ENCODE assay signal across 14 mouse cellular contexts in genomic region chr17:56651801-56652200, GRCm38 (mm10). TPM values are rescaled to one million over a fixed set of nuclear protein-coding genes. Genes with fewer than 3 reads are reported as not detected.
DNase-seq lines count a peak whose midpoint lies in the region; ATAC-seq and TF ChIP-seq lines count a peak whose summit lies in the region.
"Had no signal": no experiment of that assay in that cellular context is flagged by ENCODE, and none has a peak within 500 bp of the region (broad histone marks: within the 10 kb centered on the region; RNA-seq: fewer than 3 reads in every experiment).

No protein-coding gene starts in this region.

- DNase-seq in ZHBTc4 (ENCODE audit: low read depth, low spot score) = peak; percentile 78
- DNase-seq in kidney, postnatal 10 days = peak; percentile 53
- DNase-seq in lung, postnatal 10 days = peak; percentile 22
- no peak for DNase-seq in ovary, adult 18-20 months (ENCODE audit: low spot score)
- no peak for DNase-seq in right cerebral cortex, postnatal 10 days (ENCODE audit: low spot score in 2 of 2)
- DNase-seq in heart, postnatal 36 days = no peak
- DNase-seq: adrenal gland, adult 2 months; cerebellum, adult 8-10 months; heart, postnatal 14 days; right cerebral cortex, postnatal 4 days had no signal

- intact Hi-C loops in heart, postnatal 36 days (cut with DNase I) = no loop called here

- no peaks in the 10 kb centered on the region for H3K27me3 ChIP-seq in intestine, embryonic 15.5 days (replicated peaks)
- H3K27me3 ChIP-seq in intestine, postnatal 0 days (replicated peaks; ENCODE audit: control insufficient read depth, insufficient read depth, low read length) = no peaks in the 10 kb centered on the region
- H3K27me3 ChIP-seq: CH12.LX had no signal

- WGBS in intestine, embryonic 15.5 days = 29% methylated on average over 10 of the region's 10 CpGs
- 30% methylated on average over 10 of the region's 10 CpGs for WGBS in intestine, postnatal 0 days

- ATAC-seq in intestine, embryonic 15.5 days = peak; percentile 45; the same call in 1 of the 2 replicates
- ATAC-seq in intestine, postnatal 0 days = no peak

- TF ChIP-seq CTCF in intestine, postnatal 0 days (IDR thresholded peaks at IDR 0.05; ENCODE audit: low read depth) = no peak

- H3K4me2 ChIP-seq in intestine, embryonic 15.5 days (replicated peaks) = no peak overlapping the region
- no peak overlapping the region for H3K4me2 ChIP-seq in intestine, postnatal 0 days (replicated peaks; ENCODE audit: low read depth)

- no peak overlapping the region for H3K9ac ChIP-seq in intestine, embryonic 15.5 days
- no peak overlapping the region for H3K9ac ChIP-seq in intestine, postnatal 0 days (ENCODE audit: low read depth, low read length)

- no peaks in the 10 kb centered on the region for H3K9me3 ChIP-seq in intestine, embryonic 15.5 days
- no peaks in the 10 kb centered on the region for H3K9me3 ChIP-seq in intestine, postnatal 0 days (ENCODE audit: control insufficient read depth)

- H3K4me1 ChIP-seq in intestine, embryonic 15.5 days (replicated peaks) = no peaks in the 10 kb centered on the region
- H3K4me1 ChIP-seq in intestine, postnatal 0 days (replicated peaks; ENCODE audit: control insufficient read depth, insufficient read depth, low read length) = 0 out of 2 replicates have a peak, but pooled peaks cover 3% of the 10 kb centered on the region

- no peak overlapping the region for H3K4me3 ChIP-seq in intestine, embryonic 15.5 days (replicated peaks)
- H3K4me3 ChIP-seq in intestine, postnatal 0 days (ENCODE audit: low read depth, low read length) = no peak overlapping the region

- no peak overlapping the region for H3K27ac ChIP-seq in intestine, embryonic 15.5 days
- H3K27ac ChIP-seq in intestine, postnatal 0 days (ENCODE audit: low read depth, low read length) = no peak overlapping the region

- H3K36me3 ChIP-seq in intestine, embryonic 15.5 days = no peaks in the 10 kb centered on the region
- H3K36me3 ChIP-seq in intestine, postnatal 0 days (ENCODE audit: control insufficient read depth, insufficient read depth) = no peaks in the 10 kb centered on the region

RNA-seq across cellular contexts. Expression of gene Ranbp3, which starts 21.3 kb away (rescaled TPM):
- polyA plus RNA-seq in intestine, embryonic 15.5 days (2015; fragmentation: Nextera tagmentation; extraction: Ambion mirVana) = 73.5 and 76.2 TPM in 2 replicates
- 28.8 and 32.0 TPM in 2 replicates for polyA plus RNA-seq in intestine, postnatal 0 days (2015; fragmentation: Nextera tagmentation; extraction: Ambion mirVana)
- total RNA-seq in heart, postnatal 36 days (2021) = 10 to 100 TPM; 34.9 to 38.0 TPM

RNA-seq across cellular contexts. Expression of gene Catsperd, which starts 23.9 kb away (rescaled TPM):
- polyA plus RNA-seq in intestine, embryonic 15.5 days (2015; fragmentation: Nextera tagmentation; extraction: Ambion mirVana) = 0.48 and 0.68 TPM in 2 replicates
- 0.65 and 0.68 TPM in 2 replicates for polyA plus RNA-seq in intestine, postnatal 0 days (2015; fragmentation: Nextera tagmentation; extraction: Ambion mirVana)
- total RNA-seq in heart, postnatal 36 days (2021) = not detected
- total RNA-seq: heart, postnatal 14 days; megakaryocyte, adult 5-6 weeks had no signal

RNA-seq across cellular contexts. Expression of gene Lonp1, which starts 25.1 kb away (rescaled TPM):
- polyA plus RNA-seq in intestine, embryonic 15.5 days (2015; fragmentation: Nextera tagmentation; extraction: Ambion mirVana) = 62.6 and 70.0 TPM in 2 replicates
- polyA plus RNA-seq in intestine, postnatal 0 days (2015; fragmentation: Nextera tagmentation; extraction: Ambion mirVana) = 23.2 and 25.5 TPM in 2 replicates
- total RNA-seq in heart, postnatal 36 days (2021) = 100 to 1,000 TPM; 118 to 124 TPM

RNA-seq across cellular contexts. Expression of gene Rpl36, which starts 38.6 kb away (rescaled TPM):
- 1,919 and 1,958 TPM in 2 replicates for polyA plus RNA-seq in intestine, embryonic 15.5 days (2015; fragmentation: Nextera tagmentation; extraction: Ambion mirVana)
- polyA plus RNA-seq in intestine, postnatal 0 days (2015; fragmentation: Nextera tagmentation; extraction: Ambion mirVana) = 1,422 and 1,459 TPM in 2 replicates
- total RNA-seq in heart, postnatal 36 days (2021) = 100 to 1,000 TPM; 724 to 728 TPM

RNA-seq across cellular contexts. Expression of gene 2410015M20Rik, which starts 42.2 kb away (rescaled TPM):
- polyA plus RNA-seq in intestine, embryonic 15.5 days (2015; fragmentation: Nextera tagmentation; extraction: Ambion mirVana) = 283 and 287 TPM in 2 replicates
- polyA plus RNA-seq in intestine, postnatal 0 days (2015; fragmentation: Nextera tagmentation; extraction: Ambion mirVana) = 358 and 361 TPM in 2 replicates
- total RNA-seq in heart, postnatal 36 days (2021) = 100 to 1,000 TPM; 342 to 346 TPM

Comparison
In these comparisons a context has a peak if more than half of its experiments do, and no peak if none do; other contexts are left out.
1. DNase-seq: peak in ZHBTc4 (single experiment), kidney, postnatal 10 days (single experiment) and lung, postnatal 10 days (single experiment); none in ovary, adult 18-20 months (single experiment), right cerebral cortex, postnatal 10 days (0 of 2) and heart, postnatal 36 days (0 of 2).